Mouse (Mus musculus) G1E (cell line): ENCODE measurements around the gene 4930452B06Rik. TPM values are rescaled to one million over a fixed set of nuclear protein-coding genes. Genes with fewer than 3 reads are reported as not detected.

Source experiments
- ATAC-seq: 2 replicates; pipeline ENCODE4 v1.8.0; 2016; ENCODE audit warnings: mild to moderate bottlenecking; ENCODE audit not compliant: insufficient number of reproducible peaks, poor library complexity, low FRiP score, severe bottlenecking; ENCODE audit errors: extremely low read depth
- DNase-seq: peaks from one replicate; pipeline ENCODE4 v3.0.0; 2012; ENCODE audit warnings: low spot score
- H3K27me3 ChIP-seq: 2 replicates; pipeline ENCODE4 v1.6.1; 2012; ENCODE audit warnings: mild to moderate bottlenecking, low read length, inconsistent platforms; ENCODE audit not compliant: insufficient read depth
- H3K36me3 ChIP-seq: replicated peaks from 2 replicates; pipeline ENCODE3; 2012; ENCODE audit warnings: mild to moderate bottlenecking, inconsistent platforms
- H3K4me1 ChIP-seq: 2 replicates; pipeline ENCODE4 v1.6.1; 2012; ENCODE audit warnings: low read depth, low read length, inconsistent platforms, mixed read lengths; ENCODE audit not compliant: insufficient read depth
- H3K4me3 ChIP-seq: 2 replicates; pipeline ENCODE4 v1.5.1; 2012; ENCODE audit warnings: low read depth, mild to moderate bottlenecking, inconsistent platforms, low read length, moderate library complexity, mixed read lengths
- H3K9me3 ChIP-seq: replicated peaks from 2 replicates; pipeline ENCODE4 v1.6.1; 2012; ENCODE audit warnings: inconsistent platforms
- CTCF ChIP-seq: IDR thresholded peaks from 2 replicates; pipeline ENCODE4 v1.5.1; 2012; ENCODE audit warnings: low read depth, low read length, inconsistent platforms, mixed read lengths
- GATA1 ChIP-seq: IDR thresholded peaks from 2 replicates; pipeline ENCODE4 v1.6.1; 2012; ENCODE audit warnings: borderline replicate concordance, low read length, inconsistent platforms, mixed read lengths
- GATA2 ChIP-seq: IDR thresholded peaks from 2 replicates; pipeline ENCODE4 v1.6.1; 2012; ENCODE audit warnings: low read depth, low read length, inconsistent platforms, borderline replicate concordance
- POLR2AphosphoS5 ChIP-seq: IDR thresholded peaks from 2 replicates; pipeline ENCODE4 v1.6.1; 2012; ENCODE audit warnings: low read depth, low read length, inconsistent platforms; ENCODE audit not compliant: insufficient replicate concordance
- TAL1 ChIP-seq: conservative IDR thresholded peaks from 2 replicates; pipeline ENCODE4 v1.6.1; 2012; ENCODE audit warnings: low read depth, low read length, inconsistent platforms, mixed read lengths
- polyA plus RNA-seq: library from polyadenylated mRNA; stranded (reverse); fragments of >175 nt; gene quantifications from 2 replicates; pipeline ENCODE4 v1.2.3, GENCODE M21; 2012
- total RNA-seq, 2 experiments: library from RNA; stranded (forward) in 1 of 2; stranded (reverse) in 1 of 2; fragments of 200-1000 nt in 1 of 2; fragments of >200 nt in 1 of 2; fragmentation: Nextera tagmentation in 1 of 2; gene quantifications; 2 replicates each; pipeline ENCODE4 v1.2.3; 2014 to 2017

4930452B06Rik gene
- total and polyA plus RNA-seq, 3 experiments = 0.11 TPM; not detected in 2

DNA sequence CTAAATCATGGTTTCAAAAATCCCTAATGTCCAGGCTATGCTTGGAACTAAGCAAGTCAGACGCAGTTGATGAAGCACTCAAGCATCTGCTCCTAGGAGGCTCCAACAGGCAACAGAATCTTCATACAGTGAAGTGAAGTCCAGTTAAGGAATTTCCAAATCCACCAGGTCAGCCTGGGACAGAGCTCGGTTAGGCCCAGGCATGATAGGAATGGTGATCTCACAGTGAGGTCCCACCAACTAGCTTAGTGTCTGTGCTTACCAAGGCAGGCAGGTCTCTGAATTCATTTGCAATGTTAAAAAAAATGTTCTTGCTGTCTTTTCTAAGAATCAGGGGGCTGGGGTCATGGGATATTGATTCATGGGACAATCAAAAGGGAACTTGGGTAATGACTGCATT lies 236.3 kb downstream of the 4930452B06Rik start:
- Histone ChIP-seq H3K4me3 (no peak overlapping the region), H3K27me3 (no peaks in the 10 kb centered on the region), H3K9me3 (no peaks in the 10 kb centered on the region), H3K36me3 (no peaks in the 10 kb centered on the region), H3K4me1 (no peaks in the 10 kb centered on the region)
- TF ChIP-seq GATA1 (no peak), POLR2AphosphoS5 (no peak), CTCF (no peak), TAL1 (no peak), GATA2 (no peak)
- DNase-seq (no peak), ATAC-seq (no peak)

DNA sequence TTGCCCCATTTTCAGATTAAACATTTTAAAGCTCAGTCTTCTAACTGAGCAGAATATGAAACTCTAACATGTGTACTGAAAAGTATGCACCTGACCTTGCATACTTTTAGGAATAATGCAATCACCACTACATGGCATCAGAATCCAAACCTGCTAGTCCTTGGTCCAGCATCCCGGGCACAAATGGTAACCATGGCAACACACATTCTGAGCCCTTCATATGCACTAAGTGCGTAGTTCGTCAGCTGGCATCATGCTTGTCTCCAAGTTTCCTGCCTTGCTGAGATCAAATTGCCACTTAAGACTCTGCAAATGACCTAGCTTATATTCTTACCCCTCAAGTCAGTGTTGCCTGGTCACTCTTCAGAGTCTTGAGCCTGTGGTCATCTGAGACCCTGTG lies 243.2 kb downstream of the 4930452B06Rik start:
- Histone ChIP-seq H3K36me3 (no peaks in the 10 kb centered on the region), H3K9me3 (no peaks in the 10 kb centered on the region), H3K4me3 (no peak overlapping the region), H3K4me1 (no peaks in the 10 kb centered on the region), H3K27me3 (no peaks in the 10 kb centered on the region)
- no peak for DNase-seq
- no peak for TF ChIP-seq CTCF
- TF ChIP-seq GATA2 = no peak
- TF ChIP-seq TAL1 = no peak
- no peak for TF ChIP-seq GATA1
- no peak for TF ChIP-seq POLR2AphosphoS5
- no peak for ATAC-seq

DNA sequence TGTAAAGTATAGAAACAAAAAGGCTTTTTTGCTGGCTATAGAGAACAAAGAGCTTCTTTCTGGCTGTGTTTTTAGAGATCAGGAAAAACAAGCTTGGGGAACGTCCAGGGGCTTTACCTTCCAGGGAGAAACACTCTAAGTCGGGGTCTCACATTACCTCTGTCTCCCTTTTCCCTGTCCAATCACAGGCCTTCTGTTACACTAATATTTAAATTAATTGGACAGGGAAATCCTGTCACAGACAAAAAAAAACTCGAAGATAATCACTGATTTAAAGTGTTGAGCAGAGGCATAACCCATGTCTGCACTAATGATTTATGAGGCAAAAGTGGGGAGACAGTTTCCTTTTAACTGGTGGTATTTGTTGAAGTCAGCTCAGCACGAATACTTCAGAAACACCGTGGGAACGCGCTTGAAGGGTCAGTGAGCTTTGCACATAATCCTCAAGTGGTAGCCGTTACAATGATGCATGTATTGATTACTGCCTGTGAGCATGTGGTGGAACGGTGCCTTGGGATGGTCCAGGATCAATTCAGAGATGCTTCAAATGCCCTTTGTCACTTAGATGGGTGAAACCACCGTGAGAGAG lies 244.7 kb downstream of the 4930452B06Rik start:
- Histone ChIP-seq H3K4me1 (no peaks in the 10 kb centered on the region), H3K36me3 (no peaks in the 10 kb centered on the region), H3K9me3 (no peaks in the 10 kb centered on the region), H3K27me3 (no peaks in the 10 kb centered on the region), H3K4me3 (no peak overlapping the region)
- TF ChIP-seq POLR2AphosphoS5 (no peak), CTCF (no peak), GATA1 (no peak), TAL1 (no peak), GATA2 (no peak)
- ATAC-seq (no peak), DNase-seq (no peak)

DNA sequence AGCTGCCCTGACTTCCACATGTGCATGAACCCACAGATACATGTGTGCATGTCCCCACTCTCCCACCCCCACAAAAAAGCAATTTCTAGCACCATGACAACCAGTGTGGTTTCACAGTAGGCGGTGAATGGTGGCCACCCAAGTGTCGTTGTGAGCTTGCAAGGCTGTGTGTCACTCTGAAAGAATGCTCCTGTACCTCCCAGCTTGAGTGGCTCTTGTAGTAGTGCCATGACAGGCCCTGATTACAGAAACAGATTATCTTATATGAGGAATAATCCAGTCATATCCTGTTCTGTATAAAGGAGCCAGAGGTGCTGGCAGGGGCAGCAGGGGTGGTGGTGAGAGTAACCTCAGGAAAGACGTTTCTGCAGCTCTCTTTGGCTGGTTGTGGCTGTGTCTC lies 247.4 kb downstream of the 4930452B06Rik start:
- DNase-seq (no peak), ATAC-seq (no peak)
- Histone ChIP-seq H3K9me3 (no peaks in the 10 kb centered on the region), H3K4me3 (no peak overlapping the region), H3K36me3 (no peaks in the 10 kb centered on the region), H3K27me3 (no peaks in the 10 kb centered on the region), H3K4me1 (no peaks in the 10 kb centered on the region)
- TF ChIP-seq TAL1 (no peak), POLR2AphosphoS5 (no peak), GATA2 (no peak), GATA1 (no peak), CTCF (no peak)

DNA sequence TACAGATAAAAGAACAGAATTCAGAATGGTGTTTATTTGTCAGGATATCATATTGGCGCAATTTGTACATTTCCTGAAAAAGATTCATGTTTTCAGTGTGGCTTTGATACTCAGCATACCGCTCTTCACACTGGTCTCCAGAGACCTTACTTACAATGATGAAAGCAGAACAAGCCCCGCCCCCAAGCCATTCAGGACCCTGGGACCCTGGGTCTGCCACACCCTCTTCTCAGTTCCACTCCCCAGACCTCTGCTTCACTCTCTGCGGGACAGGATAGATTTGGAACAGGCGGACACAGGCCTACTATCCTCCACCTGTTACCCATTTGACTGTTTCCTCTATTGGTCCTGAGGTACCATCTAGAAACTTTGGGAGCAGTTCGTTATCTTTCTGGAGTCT lies 260.1 kb downstream of the 4930452B06Rik start:
- Histone ChIP-seq H3K4me1 (no peaks in the 10 kb centered on the region), H3K4me3 (no peak overlapping the region)
- no peak for TF ChIP-seq TAL1

DNA sequence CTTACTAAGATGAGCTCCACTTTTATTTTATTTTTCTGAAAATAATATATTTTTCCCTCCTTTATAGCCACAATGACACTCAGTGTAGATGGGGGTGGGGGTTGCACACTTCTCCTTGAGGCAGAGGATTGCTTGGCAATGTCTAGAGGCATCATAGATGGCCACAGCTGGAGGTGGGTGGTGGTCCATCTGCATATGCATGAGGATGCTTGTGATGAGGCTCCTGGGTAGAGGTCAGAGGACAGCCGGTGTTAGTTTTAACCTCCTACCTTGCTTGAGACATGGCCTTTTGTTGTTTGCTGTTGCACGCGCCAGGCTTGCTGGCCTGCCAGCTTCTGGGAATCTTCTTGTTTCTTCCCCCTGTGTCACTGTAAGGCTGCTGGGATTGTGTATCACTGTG lies 262.7 kb downstream of the 4930452B06Rik start:
- Histone ChIP-seq H3K27me3 (no peaks in the 10 kb centered on the region), H3K4me1 (no peaks in the 10 kb centered on the region), H3K36me3 (no peaks in the 10 kb centered on the region), H3K9me3 (no peaks in the 10 kb centered on the region), H3K4me3 (no peak overlapping the region)
- TF ChIP-seq POLR2AphosphoS5 = no peak
- no peak for TF ChIP-seq TAL1
- TF ChIP-seq GATA1 = no peak
- no peak for TF ChIP-seq GATA2
- no peak for ATAC-seq
- DNase-seq = no peak

More for the DNA sequence above, 260.1 kb downstream of the 4930452B06Rik start:
- DNase-seq = no peak
- H3K36me3 ChIP-seq = no peaks in the 10 kb centered on the region
- H3K27me3 ChIP-seq = no peaks in the 10 kb centered on the region
- no peak for ATAC-seq
- H3K9me3 ChIP-seq = no peaks in the 10 kb centered on the region
